Mouse (Mus musculus): ENCODE measurements around the gene Brsk1.
A peak's percentile ranks its signal among the peaks of the same experiment; 100 is the strongest.

Gene Brsk1

DNA sequence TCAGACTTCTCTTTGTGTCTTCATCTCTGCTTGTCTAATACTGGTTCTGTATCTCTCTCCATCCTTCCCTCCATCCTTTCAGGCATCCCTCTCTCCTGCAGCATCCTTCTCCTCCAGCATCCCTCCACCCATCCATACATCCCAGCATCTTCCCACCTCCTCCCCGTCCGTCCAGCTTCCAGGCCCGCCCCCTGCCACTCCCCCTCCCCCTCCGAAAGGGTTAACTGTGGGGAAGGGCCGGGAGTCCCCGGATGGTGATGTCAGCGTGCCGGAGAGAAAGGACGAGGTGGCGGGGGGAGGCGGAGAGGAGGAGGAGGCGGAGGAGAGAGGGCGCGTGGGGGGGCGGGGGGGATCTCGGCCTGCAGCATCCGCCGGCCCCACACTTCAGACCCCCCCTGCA, at the start of gene Brsk1:
Brsk1 (plus strand) TSS at position 218 of the 400 bp plus-strand sequence.
- DNase-seq (ENCODE audit: low spot score), result peak; percentile 82

DNA sequence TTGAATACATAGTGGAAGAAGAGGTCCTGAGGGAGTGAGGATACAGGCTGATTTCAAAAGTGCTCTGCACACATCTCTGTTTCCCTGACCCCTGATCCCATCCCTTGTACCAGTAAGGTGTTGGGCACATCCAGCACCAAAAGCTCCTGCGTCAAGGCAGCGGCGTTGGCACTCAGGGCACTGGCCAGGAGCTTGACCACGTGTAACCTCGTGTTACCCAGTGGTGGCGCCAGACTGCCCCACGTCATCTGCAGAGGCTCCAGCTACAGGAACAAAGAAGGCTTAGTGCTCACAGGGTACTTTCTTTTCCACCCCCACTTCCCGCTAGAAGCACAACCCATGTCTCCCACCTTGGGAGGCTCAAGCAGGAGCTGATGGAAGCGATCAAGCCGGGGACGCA, 49.2 kb upstream of the Brsk1 start:
- DNase-seq (ENCODE audit: low spot score), result peak; percentile 61

DNA sequence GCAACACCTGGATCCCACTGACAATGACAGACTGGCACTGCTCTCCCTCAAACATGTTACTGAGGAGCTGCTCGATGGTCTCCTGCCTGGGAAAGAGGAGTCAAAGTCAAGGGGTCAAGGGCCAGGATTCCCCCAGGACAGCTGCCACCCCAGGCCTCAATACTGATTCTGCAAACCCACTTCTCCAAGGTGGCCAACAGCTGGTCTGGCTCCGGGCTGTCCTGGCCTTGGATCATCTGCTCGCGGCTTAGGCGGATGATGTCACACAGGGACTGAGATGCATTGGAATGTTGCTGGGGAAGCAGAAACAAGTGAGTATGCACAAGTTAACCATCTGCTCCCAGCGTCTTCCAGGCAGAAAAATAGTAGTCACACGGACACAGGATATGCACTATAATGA, 48.4 kb upstream of the Brsk1 start:
- no peak for DNase-seq (ENCODE audit: low spot score)

DNA sequence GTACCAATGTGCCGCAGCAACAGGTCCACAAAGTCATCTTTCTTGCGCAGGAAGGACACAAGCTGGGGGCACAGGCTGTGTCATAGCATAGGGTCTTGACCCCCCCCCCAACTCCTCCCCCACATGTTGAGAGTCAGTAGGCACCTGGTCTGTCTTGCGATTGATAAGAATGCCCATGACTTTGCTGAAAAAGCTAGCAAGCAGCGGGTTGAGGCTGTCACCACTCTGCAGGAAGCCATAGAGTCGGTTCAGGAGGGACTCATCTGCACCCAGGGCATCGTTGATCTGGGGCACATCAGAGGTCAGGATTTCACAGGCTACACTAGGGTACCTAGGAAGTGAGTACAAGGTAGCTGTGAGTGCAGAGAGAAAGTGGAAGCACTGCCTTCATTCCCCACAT, 47.2 kb upstream of the Brsk1 start:
- no peak for DNase-seq (ENCODE audit: low spot score)

DNA sequence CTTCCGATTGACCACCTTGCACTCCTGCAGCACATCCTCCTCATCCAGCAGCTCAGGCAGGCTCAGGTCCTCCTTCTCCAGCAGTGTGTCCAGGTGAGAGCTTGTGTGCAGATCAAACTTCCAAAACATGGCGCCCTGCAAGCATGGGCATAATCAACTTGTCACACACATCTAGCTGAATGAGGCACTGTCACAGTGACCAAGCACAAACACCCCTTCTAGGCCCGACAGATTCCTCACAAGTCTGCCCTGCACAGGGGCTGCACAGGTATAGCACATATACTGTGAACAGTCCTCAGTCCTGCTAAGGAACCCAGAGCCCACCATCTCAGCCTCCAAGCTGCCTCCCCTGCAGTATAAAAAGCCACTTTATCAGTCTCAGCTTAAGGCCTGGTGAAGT, 43.6 kb upstream of the Brsk1 start:
- no peak for DNase-seq (ENCODE audit: low spot score)

DNA sequence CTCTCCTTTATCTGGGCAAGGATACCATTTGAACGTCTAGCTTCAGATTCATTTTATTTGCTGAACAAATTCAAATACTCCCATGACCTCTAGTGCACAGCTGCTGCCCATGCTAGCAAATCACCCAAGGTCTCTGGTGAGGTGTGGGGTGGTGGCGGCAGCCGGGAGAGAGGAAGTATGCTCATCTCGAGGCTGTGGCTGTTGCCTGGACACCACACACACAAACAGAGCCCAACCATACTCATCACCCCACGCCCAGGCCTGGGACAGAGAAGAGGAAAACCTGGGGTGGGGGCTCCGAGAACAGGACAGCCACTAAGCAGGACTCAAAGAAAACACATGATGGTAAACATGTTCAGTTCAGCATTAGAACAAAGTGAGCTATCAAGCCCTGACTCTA, 43.1 kb upstream of the Brsk1 start:
- no peak for DNase-seq (ENCODE audit: low spot score)

DNA sequence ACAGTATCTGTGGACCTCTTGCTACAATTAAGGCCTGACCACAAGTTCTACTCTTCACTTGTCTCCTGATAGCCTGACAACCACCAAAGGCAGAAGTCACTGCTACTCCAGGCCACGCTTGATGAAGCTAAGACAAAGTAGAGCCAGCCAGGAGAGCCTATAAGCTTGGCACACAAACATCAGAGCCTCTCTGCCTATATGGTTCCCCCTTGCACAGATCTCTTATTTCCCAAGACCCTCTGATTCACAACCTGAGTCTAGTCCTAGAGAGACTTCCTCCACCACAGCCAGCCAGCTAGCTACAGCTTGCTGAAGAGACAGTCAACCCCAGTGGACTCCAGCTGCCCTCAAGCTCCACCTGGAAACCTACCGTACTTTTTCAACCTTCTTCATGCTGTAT, 42.4 kb upstream of the Brsk1 start:
- no peak for DNase-seq (ENCODE audit: low spot score)

DNA sequence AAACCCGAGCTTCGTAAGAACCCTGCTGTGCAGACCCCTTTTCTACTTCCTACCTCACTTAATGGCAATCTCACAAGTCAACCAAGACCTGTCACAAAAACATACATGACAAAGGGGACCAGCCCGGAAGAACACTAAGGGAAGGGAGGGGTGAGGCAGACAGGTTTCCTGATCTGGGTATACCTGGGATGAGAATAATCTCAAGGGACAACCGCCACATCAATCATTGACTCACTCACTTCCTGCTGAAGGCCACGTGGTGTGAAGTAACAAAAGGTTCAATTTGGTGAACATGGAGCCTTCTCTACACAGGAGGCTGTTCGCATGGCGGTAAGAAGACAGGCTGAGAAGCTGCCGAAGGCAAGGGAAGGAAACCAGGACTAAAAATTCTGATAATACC, 38.8 kb upstream of the Brsk1 start:
- DNase-seq (ENCODE audit: low spot score), result no peak

DNA sequence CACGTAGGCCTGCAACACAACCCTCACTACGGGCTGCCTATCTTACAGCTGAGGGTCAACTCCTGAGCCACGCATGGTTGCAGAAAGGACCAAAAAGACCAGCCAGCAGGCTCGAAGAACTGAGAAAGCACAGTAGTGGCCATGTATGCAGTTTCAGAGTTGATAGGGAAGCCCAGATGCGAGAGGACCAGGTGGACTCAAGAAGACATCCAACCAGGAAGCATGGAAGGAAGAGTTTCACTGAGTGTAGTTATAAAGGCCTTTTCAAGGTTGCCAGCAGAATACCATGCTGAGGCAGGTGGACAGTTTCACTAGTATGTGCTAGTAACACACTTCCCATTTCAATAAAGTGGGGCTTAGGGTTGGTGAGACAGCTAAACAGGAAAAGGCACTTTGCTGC, 37.7 kb upstream of the Brsk1 start:
- no peak for DNase-seq (ENCODE audit: low spot score)

DNA sequence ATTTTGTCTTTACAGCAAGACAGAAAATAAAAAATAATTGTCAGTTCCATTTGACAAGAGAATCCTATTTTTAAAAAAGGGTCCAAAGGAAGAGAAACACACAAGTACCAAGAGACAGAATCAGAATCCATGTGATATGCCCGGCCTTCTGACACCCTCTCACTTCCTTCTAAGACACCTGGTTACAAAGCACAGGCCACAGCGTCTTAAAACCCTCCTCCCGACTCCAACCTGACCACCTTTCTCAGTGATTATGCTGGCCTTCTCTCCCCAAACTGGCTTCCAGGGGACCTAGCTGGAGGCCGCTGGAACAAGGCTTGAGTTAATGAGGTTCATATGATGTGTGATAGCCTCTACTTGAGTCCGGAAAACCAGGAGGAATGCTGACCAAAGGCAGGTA, 37.1 kb upstream of the Brsk1 start:
- DNase-seq (ENCODE audit: low spot score), result no peak

DNA sequence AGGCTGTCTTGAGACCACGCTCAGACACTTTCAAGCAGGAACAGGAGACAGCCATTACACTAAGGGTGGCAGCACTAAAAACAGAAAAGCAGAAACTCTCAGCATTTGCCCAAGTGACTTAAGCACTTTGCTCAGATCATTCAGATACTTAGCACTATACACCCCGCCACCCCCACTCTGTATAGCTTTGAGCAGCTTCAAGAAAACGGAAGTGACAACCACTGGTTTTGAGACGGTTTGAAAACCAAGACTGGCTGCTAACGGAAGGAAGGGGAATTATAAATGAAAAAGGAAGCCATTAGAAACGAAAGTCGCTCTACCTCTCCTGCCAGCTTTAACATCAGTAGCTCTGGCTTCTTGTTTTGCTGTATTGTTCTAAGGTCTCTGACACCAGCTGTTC, 36.6 kb upstream of the Brsk1 start:
- peak; percentile 65 for DNase-seq (ENCODE audit: low spot score)

DNA sequence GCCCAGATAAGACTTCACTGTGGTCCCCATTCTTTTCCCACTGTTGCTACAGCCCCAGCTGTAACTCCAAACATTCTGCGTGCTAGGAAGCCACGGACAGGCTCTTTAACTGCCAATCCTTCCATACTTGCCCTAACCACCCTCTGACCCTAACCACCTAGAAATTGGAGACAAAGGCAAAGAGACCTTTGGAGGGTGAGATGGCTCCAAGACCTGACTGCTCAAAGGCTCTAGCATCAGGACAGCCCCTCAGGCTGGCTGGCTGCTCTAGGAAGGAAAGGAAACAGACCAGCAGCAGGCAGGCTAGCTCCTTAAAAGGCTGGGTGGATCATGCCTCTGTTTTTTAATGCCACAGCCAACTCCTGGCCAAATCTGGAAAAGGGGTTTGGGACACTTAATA, 36.2 kb upstream of the Brsk1 start:
- DNase-seq (ENCODE audit: low spot score), result no peak

DNA sequence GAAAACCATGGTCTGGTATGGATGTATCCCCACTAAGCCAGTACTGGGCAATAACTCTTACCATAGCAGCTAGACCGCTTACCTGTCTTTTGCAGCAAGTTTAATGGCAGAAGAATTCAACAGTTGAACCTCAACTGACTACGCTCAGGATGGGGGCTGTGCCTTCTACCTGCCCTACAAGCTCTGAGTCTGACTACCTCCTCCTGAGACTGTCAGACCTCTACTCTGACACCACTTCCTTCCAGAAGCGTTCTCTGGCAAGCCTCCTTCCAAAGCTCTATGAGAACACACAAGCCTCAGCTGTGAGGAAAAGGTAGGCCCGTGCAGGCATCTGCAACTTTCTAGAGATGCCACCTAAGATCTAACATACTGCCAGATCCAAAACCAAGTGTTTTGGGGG, 35.0 kb upstream of the Brsk1 start:
- DNase-seq (ENCODE audit: low spot score), result no peak

DNA sequence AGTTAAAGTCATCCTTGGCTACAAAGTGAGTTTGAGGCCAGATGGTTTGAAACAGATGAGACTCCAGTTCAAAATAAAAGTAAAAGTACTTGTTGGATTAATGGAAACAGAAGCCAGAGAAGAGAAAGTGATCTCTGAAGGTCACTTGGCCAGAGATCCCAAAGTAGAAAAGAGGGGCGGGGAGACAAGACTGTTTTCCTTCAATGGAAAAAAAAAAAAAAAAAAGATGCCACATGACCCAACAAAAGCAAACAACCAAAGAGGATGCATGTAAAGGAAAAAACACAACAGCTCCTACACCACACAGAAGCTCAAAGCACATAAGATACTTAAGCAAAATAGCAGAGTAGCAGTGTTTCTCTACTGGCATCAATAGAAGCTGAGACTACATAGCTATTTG, 34.5 kb upstream of the Brsk1 start:
- DNase-seq (ENCODE audit: low spot score), result no peak

DNA sequence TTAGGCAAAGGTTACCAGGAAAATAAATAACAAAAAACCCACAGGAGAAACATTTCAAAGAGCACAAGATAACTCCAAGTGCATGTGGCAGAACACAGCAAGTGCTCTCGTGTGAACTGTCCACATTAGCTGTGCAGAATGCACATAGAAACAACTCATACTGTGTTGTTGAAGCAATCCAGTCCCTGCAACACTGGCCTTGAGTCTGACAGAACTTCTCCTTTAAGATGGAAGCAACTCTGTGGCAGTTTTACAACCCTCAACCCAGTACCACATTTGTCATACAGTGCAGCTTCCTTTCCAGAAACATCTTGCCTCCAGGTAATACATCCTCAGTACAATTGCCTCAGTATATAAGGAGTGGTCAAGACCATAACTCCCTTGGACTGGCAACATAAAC, 33.6 kb upstream of the Brsk1 start:
- DNase-seq (ENCODE audit: low spot score), result no peak

DNA sequence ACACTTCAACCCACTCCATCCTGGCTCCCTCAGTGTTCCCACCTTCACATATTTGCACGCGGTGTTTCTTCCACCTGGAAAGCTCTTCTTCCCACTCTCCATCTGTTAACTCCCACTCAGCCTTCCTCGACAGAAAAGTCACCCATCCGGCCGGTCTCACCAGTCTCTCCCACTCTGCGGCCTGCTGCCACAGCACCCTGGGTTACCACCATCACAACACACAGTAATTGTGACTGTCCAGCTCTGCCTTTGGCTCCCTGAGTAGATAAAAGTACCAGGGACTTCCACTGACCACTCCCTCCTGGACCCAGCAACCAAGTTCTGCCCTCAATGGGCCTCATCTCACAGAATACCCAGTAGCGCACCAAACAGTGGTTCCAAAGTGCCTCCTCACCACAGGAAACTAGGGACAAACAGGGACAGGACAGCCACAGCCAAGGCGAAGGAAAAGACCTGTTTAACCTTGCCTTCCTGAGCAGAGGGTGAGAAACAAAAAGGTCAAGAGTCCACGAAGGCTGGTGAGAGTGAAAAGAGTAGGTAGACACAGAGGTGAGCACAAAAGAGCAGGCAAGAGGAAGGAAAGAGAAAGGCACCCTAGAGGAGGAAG, 32.8 kb upstream of the Brsk1 start:
- no peak for DNase-seq (ENCODE audit: low spot score)

DNA sequence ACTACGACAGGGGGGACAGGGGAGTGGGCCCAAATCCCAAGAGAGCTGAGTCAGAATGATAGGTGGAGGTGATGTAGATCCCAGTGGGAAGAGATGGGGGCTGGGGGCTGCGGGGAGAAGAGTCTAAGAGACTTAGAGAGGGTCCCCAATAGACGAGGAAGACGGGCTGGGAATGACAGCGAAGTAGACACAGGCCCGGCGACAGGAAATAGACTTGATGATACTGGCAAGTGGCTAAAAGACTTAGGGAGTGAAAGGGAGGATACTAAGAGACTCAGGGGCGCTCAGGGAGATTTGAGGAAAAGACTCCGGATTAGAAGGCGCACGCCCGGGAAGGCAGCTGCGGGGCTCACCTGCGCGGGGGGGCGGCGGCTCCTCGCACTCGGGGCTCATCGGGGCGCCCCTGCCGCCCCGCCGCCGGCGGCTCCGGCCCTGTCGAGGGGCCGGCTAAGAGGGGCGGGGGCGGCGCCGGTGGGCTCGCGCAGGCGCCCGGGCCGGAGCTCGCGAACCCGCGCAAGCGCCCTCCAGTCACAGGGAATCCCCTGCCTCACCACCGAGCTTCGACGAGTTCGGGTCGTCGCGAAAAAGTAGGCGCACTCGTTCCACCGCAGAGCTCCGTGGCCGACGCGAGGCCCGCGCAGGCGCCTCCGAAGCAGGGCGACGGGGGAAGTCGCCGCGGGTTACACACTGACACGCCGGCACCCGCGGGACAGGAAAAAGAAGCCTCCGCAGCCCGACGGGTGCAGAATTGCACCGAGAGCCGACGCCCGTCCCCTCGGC, 32.1 kb upstream of the Brsk1 start:
- DNase-seq (ENCODE audit: low spot score), result no peak

DNA sequence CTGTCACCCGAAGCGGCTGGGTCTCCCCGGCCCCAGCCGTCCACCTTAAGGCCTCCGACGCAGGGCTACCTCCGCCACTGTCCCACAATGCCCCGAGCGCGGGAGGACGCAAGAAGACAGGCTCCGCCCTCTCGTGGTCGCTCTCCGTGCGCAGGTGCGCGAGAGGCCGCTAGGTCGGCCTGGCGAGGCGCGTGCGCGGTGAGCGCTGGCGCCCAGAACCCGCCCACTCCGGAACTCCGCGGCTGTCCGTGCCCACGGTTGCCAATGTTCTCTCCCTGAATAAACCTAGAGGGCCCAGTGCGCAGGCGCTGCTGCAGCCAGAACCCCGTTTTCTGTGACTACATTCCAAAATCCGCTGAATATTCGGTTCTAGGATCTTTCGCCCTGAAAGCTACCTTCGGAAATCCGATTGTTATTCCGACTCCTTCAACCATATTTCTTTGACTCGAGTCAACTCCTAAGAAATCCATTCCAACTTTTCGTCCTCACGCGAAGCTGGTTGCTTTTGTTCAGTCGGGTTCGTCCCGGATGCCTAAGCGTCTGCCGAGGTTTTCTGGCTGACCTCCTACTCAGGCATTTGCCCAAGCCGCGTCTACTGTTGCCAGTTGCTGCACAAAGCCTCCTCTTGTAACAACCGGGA, 31.4 kb upstream of the Brsk1 start, which contains the start of gene Ppp6r1:
Ppp6r1 (minus strand) TSS at position 108 of the 640 bp plus-strand sequence.
- DNase-seq (ENCODE audit: low spot score), result peak; percentile 98

DNA sequence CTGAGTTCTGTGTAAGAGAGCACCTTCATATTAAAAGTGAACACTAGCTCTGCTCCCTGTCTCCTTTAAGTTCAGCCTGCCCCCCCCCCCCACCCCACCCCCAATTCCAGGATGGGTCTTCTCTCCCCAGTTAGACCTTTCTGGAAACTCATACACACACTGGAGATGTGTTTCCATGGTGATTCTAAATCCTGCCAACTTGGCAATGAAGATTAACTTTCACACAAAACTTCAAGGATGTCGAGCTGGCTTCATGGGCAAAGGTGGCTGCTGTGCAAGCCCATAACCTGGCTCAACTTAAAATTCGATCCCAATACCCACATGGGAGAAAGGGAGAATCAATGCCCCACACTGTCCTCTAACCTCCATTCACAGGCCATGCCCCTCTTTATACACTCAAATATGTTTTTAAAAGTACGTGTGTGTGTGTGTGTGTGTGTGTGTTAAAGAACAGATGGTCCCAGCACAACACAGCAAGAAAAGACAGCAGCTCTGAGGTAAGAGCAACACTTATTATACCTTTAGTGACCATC, 30.4 kb upstream of the Brsk1 start:
- DNase-seq (ENCODE audit: low spot score), result no peak

DNA sequence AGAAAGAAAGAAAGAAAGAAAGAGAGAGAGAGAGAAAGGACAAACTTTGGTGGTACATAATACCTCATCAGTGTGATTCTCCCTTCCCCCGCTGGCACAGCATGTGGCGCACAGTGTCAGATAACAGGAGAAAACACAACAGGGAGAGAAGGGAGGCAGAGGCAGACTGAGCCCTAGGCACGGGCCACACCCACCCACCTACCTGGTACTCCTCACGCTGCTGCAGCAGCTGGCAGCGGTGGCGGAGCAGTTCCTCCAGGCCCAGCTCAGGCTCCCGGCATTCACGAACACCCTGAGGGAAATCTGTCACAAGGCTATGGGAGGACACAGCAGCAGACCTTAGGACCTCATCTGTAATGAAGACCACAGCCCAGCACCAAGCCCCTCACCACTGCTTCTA, 27.2 kb upstream of the Brsk1 start:
- DNase-seq (ENCODE audit: low spot score), result no peak

DNA sequence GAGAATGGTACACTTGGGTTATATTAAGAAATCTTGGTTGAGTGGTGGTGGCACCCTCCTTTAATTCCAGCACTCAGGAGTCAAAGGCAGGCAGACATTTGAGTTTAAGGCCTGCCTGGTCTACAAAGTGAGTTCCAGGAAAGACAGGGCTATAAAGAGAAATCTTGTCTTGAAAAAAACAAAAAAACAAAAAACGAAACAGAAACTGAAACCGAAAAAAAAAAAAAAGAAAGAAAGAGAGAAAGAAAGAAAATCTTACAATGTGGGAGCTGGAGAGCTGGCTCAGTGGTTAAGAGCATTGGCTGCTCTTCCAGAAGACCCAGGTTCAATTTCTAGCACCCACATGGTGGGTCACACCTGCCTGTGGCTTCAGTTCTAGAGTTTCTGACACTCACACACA, 26.7 kb upstream of the Brsk1 start:
- DNase-seq (ENCODE audit: low spot score), result no peak

DNA sequence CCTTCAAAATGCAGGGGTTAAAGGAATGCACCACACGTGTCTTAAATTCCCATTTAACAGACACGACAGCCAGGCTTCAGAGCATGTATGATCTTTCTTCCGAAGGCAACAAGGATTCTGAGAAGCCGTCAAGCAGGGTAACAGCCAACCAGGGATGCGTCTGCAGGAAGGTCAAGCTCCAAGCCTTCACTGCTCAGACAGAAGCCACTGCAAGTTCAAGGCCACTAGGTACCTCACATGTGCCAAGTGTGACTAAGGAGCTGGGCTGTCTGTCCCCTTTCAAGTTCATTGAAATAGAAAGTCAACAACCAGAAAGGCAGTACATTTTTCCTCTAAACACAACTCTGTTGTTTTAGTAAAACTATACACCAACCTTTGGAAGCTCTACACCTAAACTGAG, 23.5 kb upstream of the Brsk1 start:
- no peak for DNase-seq (ENCODE audit: low spot score)

DNA sequence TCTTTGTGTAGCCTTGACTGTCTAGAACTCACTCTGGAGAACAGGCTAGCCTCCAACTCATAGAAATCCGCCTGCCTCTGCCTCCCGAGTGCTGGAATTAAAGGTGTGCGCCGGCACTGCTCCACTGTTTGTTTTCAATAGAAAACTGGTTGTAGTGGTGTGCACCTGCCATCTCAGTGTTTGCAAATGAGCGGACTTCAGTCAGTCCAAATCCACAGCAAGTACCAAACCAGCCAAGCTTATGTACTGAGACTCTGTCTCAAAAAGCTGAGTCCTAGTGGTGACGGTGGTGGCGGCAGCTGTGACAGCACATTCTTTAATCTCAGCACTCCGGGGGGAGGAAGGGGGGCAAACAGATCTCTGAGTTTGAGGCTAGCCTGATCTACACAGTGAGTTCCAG, 21.9 kb upstream of the Brsk1 start:
- DNase-seq (ENCODE audit: low spot score), result no peak
